In genomic region chr6:34896168-34896780, GRCm38 (mm10) we compare ENCODE assay signal across 32 mouse cellular contexts. TPM values are rescaled to one million over a fixed set of nuclear protein-coding genes. Genes with fewer than 3 reads are reported as not detected.
DNase-seq lines count a peak whose midpoint lies in the region; ATAC-seq and TF ChIP-seq lines count a peak whose summit lies in the region.
"Had no signal": no experiment of that assay in that cellular context is flagged by ENCODE, and none has a peak within 500 bp of the region (broad histone marks: within the 10 kb centered on the region; RNA-seq: fewer than 3 reads in every experiment).

No protein-coding gene starts in this region.

- H3K27ac ChIP-seq in gastrocnemius, adult 2 months: peak overlapping the region; percentile 43; the same call in 1 of the 2 replicates
- peak overlapping the region; percentile 69 for H3K27ac ChIP-seq in layer of hippocampus, adult 2 months
- no peak overlapping the region for H3K27ac ChIP-seq in midbrain, embryonic 11.5 days (ENCODE audit: low read depth, low read length)
- no peak overlapping the region for H3K27ac ChIP-seq in midbrain, embryonic 16.5 days (ENCODE audit: low read length)
- H3K27ac ChIP-seq in intestine, postnatal 0 days (ENCODE audit: low read depth, low read length): no peak overlapping the region
- H3K27ac ChIP-seq: limb, embryonic 12.5 days; liver, embryonic 14.5 days; neural tube, embryonic 15.5 days had no signal

- peak; percentile 40; the same call in 1 of the 2 replicates for ATAC-seq in midbrain, embryonic 11.5 days (ENCODE audit: low FRiP score)
- no peak for ATAC-seq in midbrain, embryonic 16.5 days
- ATAC-seq in intestine, postnatal 0 days: no peak
- ATAC-seq: forebrain, embryonic 16.5 days had no signal

- peaks cover 21% of the 10 kb centered on the region for H3K36me3 ChIP-seq in midbrain, embryonic 11.5 days (ENCODE audit: control insufficient read depth, insufficient read depth, low read length)
- H3K36me3 ChIP-seq in midbrain, embryonic 16.5 days (ENCODE audit: control insufficient read depth, insufficient read depth, low read length): peaks cover 31% of the 10 kb centered on the region
- H3K36me3 ChIP-seq in intestine, postnatal 0 days (ENCODE audit: control insufficient read depth, insufficient read depth): peaks cover 60% of the 10 kb centered on the region

- intact Hi-C loops in gastrocnemius, adult 2 months (cut with DNase I): no loop called here

- H3K4me1 ChIP-seq in midbrain, embryonic 11.5 days (ENCODE audit: control insufficient read depth, insufficient read depth, low read length): peaks cover 4% of the 10 kb centered on the region; the same call in 1 of the 2 replicates
- no peaks in the 10 kb centered on the region for H3K4me1 ChIP-seq in midbrain, embryonic 16.5 days (ENCODE audit: control insufficient read depth, insufficient read depth, low read length)
- H3K4me1 ChIP-seq in intestine, postnatal 0 days (replicated peaks; ENCODE audit: control insufficient read depth, insufficient read depth, low read length): no peaks in the 10 kb centered on the region
- H3K4me1 ChIP-seq: limb, embryonic 12.5 days; neural tube, embryonic 15.5 days had no signal

- H3K4me2 ChIP-seq in midbrain, embryonic 11.5 days: no peak overlapping the region
- H3K4me2 ChIP-seq in midbrain, embryonic 16.5 days (ENCODE audit: low read length): no peak overlapping the region
- H3K4me2 ChIP-seq in intestine, postnatal 0 days (replicated peaks; ENCODE audit: low read depth): no peak overlapping the region
- H3K4me2 ChIP-seq: limb, embryonic 12.5 days; neural tube, embryonic 15.5 days had no signal

- no peaks in the 10 kb centered on the region for H3K9me3 ChIP-seq in midbrain, embryonic 11.5 days (ENCODE audit: control insufficient read depth, low read length)
- no peaks in the 10 kb centered on the region for H3K9me3 ChIP-seq in midbrain, embryonic 16.5 days (replicated peaks; ENCODE audit: control insufficient read depth, low read length, poor library complexity, severe bottlenecking)
- no peaks in the 10 kb centered on the region for H3K9me3 ChIP-seq in intestine, postnatal 0 days (ENCODE audit: control insufficient read depth)
- H3K9me3 ChIP-seq: G1E; limb, embryonic 12.5 days; neural tube, embryonic 15.5 days had no signal

- WGBS in midbrain, embryonic 11.5 days: 56% methylated on average over 16 of the region's 16 CpGs
- 51% methylated on average over 16 of the region's 16 CpGs for WGBS in midbrain, embryonic 16.5 days
- WGBS in intestine, postnatal 0 days: 67% methylated on average over 16 of the region's 16 CpGs

- no peaks in the 10 kb centered on the region for H3K27me3 ChIP-seq in midbrain, embryonic 11.5 days (ENCODE audit: control insufficient read depth, insufficient read depth, low read length)
- no peaks in the 10 kb centered on the region for H3K27me3 ChIP-seq in midbrain, embryonic 16.5 days (ENCODE audit: control insufficient read depth, insufficient read depth, low read depth, low read length)
- no peaks in the 10 kb centered on the region for H3K27me3 ChIP-seq in intestine, postnatal 0 days (replicated peaks; ENCODE audit: control insufficient read depth, insufficient read depth, low read length)
- H3K27me3 ChIP-seq: CH12.LX; limb, embryonic 12.5 days; neural tube, embryonic 15.5 days had no signal

- TF ChIP-seq CTCF in gastrocnemius, adult 2 months (IDR thresholded peaks at IDR 0.05): no peak
- TF ChIP-seq CTCF in layer of hippocampus, adult 2 months (conservative IDR thresholded peaks at IDR 0.05): no peak
- no peak for TF ChIP-seq CTCF in intestine, postnatal 0 days (IDR thresholded peaks at IDR 0.05; ENCODE audit: low read depth)

- no peak overlapping the region for H3K4me3 ChIP-seq in gastrocnemius, adult 2 months
- H3K4me3 ChIP-seq in layer of hippocampus, adult 2 months: no peak overlapping the region
- no peak overlapping the region for H3K4me3 ChIP-seq in midbrain, embryonic 11.5 days (ENCODE audit: low read depth, low read length)
- no peak overlapping the region for H3K4me3 ChIP-seq in midbrain, embryonic 16.5 days (ENCODE audit: low read depth, low read length)
- no peak overlapping the region for H3K4me3 ChIP-seq in intestine, postnatal 0 days (ENCODE audit: low read depth, low read length)
- H3K4me3 ChIP-seq: limb, embryonic 12.5 days; neural tube, embryonic 15.5 days had no signal

- H3K9ac ChIP-seq in midbrain, embryonic 11.5 days (ENCODE audit: low read length): no peak overlapping the region
- H3K9ac ChIP-seq in midbrain, embryonic 16.5 days (ENCODE audit: low read depth, low read length): no peak overlapping the region
- H3K9ac ChIP-seq in intestine, postnatal 0 days (ENCODE audit: low read depth, low read length): no peak overlapping the region
- H3K9ac ChIP-seq: limb, embryonic 12.5 days; liver, embryonic 14.5 days; neural tube, embryonic 15.5 days had no signal

- no peak for DNase-seq in gastrocnemius, adult 2 months
- DNase-seq in gastrocnemius, adult 18-20 months (ENCODE audit: low spot score): no peak
- DNase-seq in layer of hippocampus, adult 2 months (ENCODE audit: low spot score in 2 of 2): no peak
- DNase-seq in layer of hippocampus, adult 11-12 months (ENCODE audit: low spot score): no peak
- peak; percentile 85 for DNase-seq in midbrain, embryonic 11.5 days (ENCODE audit: low spot score, missing footprints)
- DNase-seq: adrenal gland, adult 2 months; B cell, adult 2 months; cerebellum, adult 11 months; gastrocnemius, postnatal 36 days; kidney, adult 8-10 months; kidney, postnatal 10 days; layer of hippocampus, postnatal 36 days; lung, postnatal 10 days; right cerebral cortex, adult 18-20 months; right cerebral cortex, postnatal 4 days; thymus, postnatal 14 days had no signal

RNA-seq across cellular contexts. Expression of gene Wdr91, which starts 14.4 kb away (rescaled TPM):
- 1 to 10 TPM; 5.2 to 8.0 TPM for total RNA-seq in gastrocnemius, adult 2 months (2021)
- 1 to 10 TPM; 4.7 to 6.4 TPM for total RNA-seq in gastrocnemius, adult 18-20 months (2021)
- 10 to 100 TPM; 34.9 to 37.9 TPM for total RNA-seq in layer of hippocampus, adult 2 months (2021)
- 9.8 and 10.4 TPM in 2 replicates for polyA plus RNA-seq in midbrain, embryonic 11.5 days (2014; fragmentation: Nextera tagmentation; extraction: Ambion mirVana)
- polyA plus RNA-seq in midbrain, embryonic 16.5 days (2015; fragmentation: Nextera tagmentation; extraction: Ambion mirVana): 15.5 and 15.6 TPM in 2 replicates
- polyA plus RNA-seq in intestine, postnatal 0 days (2015; fragmentation: Nextera tagmentation; extraction: Ambion mirVana): 5.7 and 6.9 TPM in 2 replicates

RNA-seq across cellular contexts. Expression of gene Cyren, which starts 18.4 kb away (rescaled TPM):
- 1 to 10 TPM; 2.8 to 3.7 TPM for total RNA-seq in gastrocnemius, adult 2 months (2021)
- 1 to 10 TPM; 2.8 to 3.7 TPM for total RNA-seq in gastrocnemius, adult 18-20 months (2021)
- 1 to 10 TPM; 5.5 to 5.9 TPM for total RNA-seq in layer of hippocampus, adult 2 months (2021)
- 11.8 TPM in 2 replicates for polyA plus RNA-seq in midbrain, embryonic 11.5 days (2014; fragmentation: Nextera tagmentation; extraction: Ambion mirVana)
- polyA plus RNA-seq in midbrain, embryonic 16.5 days (2015; fragmentation: Nextera tagmentation; extraction: Ambion mirVana): 9.1 and 9.3 TPM in 2 replicates
- 6.2 and 6.8 TPM in 2 replicates for polyA plus RNA-seq in intestine, postnatal 0 days (2015; fragmentation: Nextera tagmentation; extraction: Ambion mirVana)

RNA-seq across cellular contexts. Expression of gene Stra8, which starts 23.7 kb away (rescaled TPM):
- not detected for total RNA-seq in gastrocnemius, adult 2 months (2021)
- not detected for total RNA-seq in gastrocnemius, adult 18-20 months (2021)
- total RNA-seq in layer of hippocampus, adult 2 months (2021): not detected
- not detected in 2 replicates for polyA plus RNA-seq in midbrain, embryonic 11.5 days (2014; fragmentation: Nextera tagmentation; extraction: Ambion mirVana)
- polyA plus RNA-seq in midbrain, embryonic 16.5 days (2015; fragmentation: Nextera tagmentation; extraction: Ambion mirVana): not detected in 2 replicates
- not detected in 2 replicates for polyA plus RNA-seq in intestine, postnatal 0 days (2015; fragmentation: Nextera tagmentation; extraction: Ambion mirVana)
- total RNA-seq: adrenal gland, adult 2 months; adrenal gland, postnatal 4 days; gastrocnemius, postnatal 36 days; heart, adult 8-10 months; hematopoietic stem cell, adult 5-6 weeks; layer of hippocampus, adult 8-10 months; layer of hippocampus, postnatal 36 days; left cerebral cortex, postnatal 10 days; megakaryocyte progenitor cell, adult 5-6 weeks had no signal
- polyA plus RNA-seq: adrenal gland, adult 2 months; forebrain, embryonic 16.5 days; G1E; intestine, embryonic 14.5 days; limb, embryonic 12.5 days; liver, embryonic 14.5 days; neural tube, embryonic 15.5 days; stomach, embryonic 14.5 days had no signal

RNA-seq across cellular contexts. Expression of gene Tmem140, which starts 33.3 kb away (rescaled TPM):
- total RNA-seq in gastrocnemius, adult 2 months (2021): 10 to 100 TPM; 26.4 to 32.9 TPM
- 10 to 100 TPM; 30.5 to 42.8 TPM for total RNA-seq in gastrocnemius, adult 18-20 months (2021)
- 1 to 10 TPM; 2.3 to 2.9 TPM for total RNA-seq in layer of hippocampus, adult 2 months (2021)
- 1.00 and 1.3 TPM in 2 replicates for polyA plus RNA-seq in midbrain, embryonic 11.5 days (2014; fragmentation: Nextera tagmentation; extraction: Ambion mirVana)
- polyA plus RNA-seq in midbrain, embryonic 16.5 days (2015; fragmentation: Nextera tagmentation; extraction: Ambion mirVana): 1.1 and 1.2 TPM in 2 replicates
- 12.9 and 25.0 TPM in 2 replicates for polyA plus RNA-seq in intestine, postnatal 0 days (2015; fragmentation: Nextera tagmentation; extraction: Ambion mirVana)

Comparison
In these comparisons a context has a peak if more than half of its experiments do, and no peak if none do; other contexts are left out.
1. H3K27ac ChIP-seq: peak in gastrocnemius, adult 2 months (single experiment) and layer of hippocampus, adult 2 months (single experiment); none in midbrain, embryonic 11.5 days (single experiment), midbrain, embryonic 16.5 days (single experiment) and intestine, postnatal 0 days (single experiment).